Mouse (Mus musculus): ENCODE measurements around the gene Amotl2.

- TF ChIP-seq CTCF (IDR thresholded peaks at IDR 0.05; ENCODE audit: borderline replicate concordance, extremely low read depth, insufficient read depth, insufficient read length) (no peak), POLR2A (IDR thresholded peaks at IDR 0.05; ENCODE audit: borderline replicate concordance, extremely low read depth, insufficient read depth, insufficient read length, poor library complexity, severe bottlenecking) (no peak)
Observed at GRCm38 (mm10) chr9:102715506-102715900, 969 bp upstream of the Amotl2 start.

Data from brain, embryonic 14.5 days (tissue).